Mouse (Mus musculus) macrophage (primary cell): Measurements from ENCODE around the gene Ss18l1. TPM values are rescaled to one million over a fixed set of nuclear protein-coding genes. Genes with fewer than 3 reads are reported as not detected.

Experiments used
- H3K27ac ChIP-seq: fragments of 350-480 bp; formaldehyde crosslinking; 2 replicates; pipeline ENCODE4 v1.9.0; 2021
- H3K36me3 ChIP-seq: fragments of 350-480 bp; formaldehyde crosslinking; 2 replicates; pipeline ENCODE4 v1.9.0; 2021; ENCODE audit errors: inconsistent target
- H3K4me3 ChIP-seq: fragments of 350-480 bp; formaldehyde crosslinking; 2 replicates; pipeline ENCODE4 v1.9.0; 2021; ENCODE audit errors: inconsistent target
- H3K79me2 ChIP-seq: fragments of 350-480 bp; formaldehyde crosslinking; 2 replicates; pipeline ENCODE4 v1.9.0; 2021; ENCODE audit errors: inconsistent target
- WGBS: methylation state at CpG from one replicate; pipeline ENCODE4 v1.1.7; 2026; ENCODE audit warnings: inconsistent platforms; ENCODE audit not compliant: missing documents; 5-methylcytosine and 5-hydroxymethylcytosine counted together
- polyA plus RNA-seq: library from polyadenylated mRNA; stranded (reverse); fragments of 250-400 nt; gene quantifications from 3 replicates; pipeline ENCODE4 v1.2.4, GENCODE M21; 2018; ENCODE audit warnings: inconsistent platforms
- total RNA-seq, 78 experiments: library from RNA; depleted of rRNA; stranded (reverse); fragments of 250-400 nt; gene quantifications; 1 replicate in 9 of 78; 2 replicates in 24 of 78; 3 replicates in 43 of 78; 4 replicates in 2 of 78; pipeline ENCODE4 v1.2.4; 2018; ENCODE audit warnings: inconsistent platforms in 56 of 78

Gene Ss18l1
- 10 to 100 TPM in 11 of 26 experiments, 1 to 10 TPM in 15; 1.5 to 17.5 (median 9.6) TPM for total RNA-seq (2018; cell fraction: chromatin; rRNA removed)
- total RNA-seq (2018; cell fraction: cytosol; rRNA removed) = 1 to 10 TPM in 25 of 26 experiments, under 1 TPM in 1; 0.90 to 3.8 (median 2.9) TPM
- 10 to 100 TPM in 4 of 26 experiments, 1 to 10 TPM in 22; 1.7 to 11.7 (median 6.9) TPM for total RNA-seq (2018; cell fraction: nucleus; rRNA removed)
- 2.0 to 3.1 TPM (median 2.5 TPM) in 3 replicates for polyA plus RNA-seq

DNA sequence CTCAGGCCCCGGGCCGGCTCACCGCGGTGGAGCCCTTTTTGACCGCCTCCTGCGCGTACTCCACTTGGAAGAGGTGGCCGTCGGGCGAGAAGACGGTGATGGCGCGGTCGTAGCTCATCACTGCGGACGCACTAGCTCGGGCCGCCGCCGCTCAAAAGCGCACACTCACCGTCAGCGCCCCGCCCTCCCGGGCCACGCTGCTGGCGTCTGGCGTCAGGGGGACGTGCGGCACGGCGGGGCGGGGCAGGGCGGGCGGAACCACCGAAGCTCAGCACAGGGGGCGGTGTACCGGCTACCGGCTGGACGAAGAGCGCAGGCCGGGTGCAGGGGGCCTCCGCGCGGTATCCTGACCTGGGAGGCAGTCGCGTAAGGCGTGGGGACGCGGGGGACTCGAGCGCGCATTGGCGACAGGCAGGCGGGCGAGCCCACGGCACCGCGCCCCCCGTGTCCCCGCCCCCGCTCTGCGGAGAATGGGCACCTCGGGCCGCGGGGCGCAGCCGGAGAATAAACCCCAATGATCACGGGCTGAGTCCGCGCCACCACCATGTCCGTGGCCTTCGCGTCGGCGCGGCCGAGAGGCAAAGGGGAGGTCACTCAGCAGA, at the start of gene Ss18l1, which contains the start of gene Psma7:
Gene Ss18l1 (plus strand): TSS at position 254 of the 602 bp plus-strand sequence.
Gene Psma7 (minus strand): TSS at position 178 of the 602 bp plus-strand sequence.
- Histone ChIP-seq H3K79me2 (peaks cover 68% of the 10 kb centered on the region), H3K36me3 (peaks cover 17% of the 10 kb centered on the region), H3K27ac (peak within 1 kb of the TSS; percentile 46), H3K4me3 (peak within 1 kb of the TSS; percentile 57)
- WGBS = under 1% methylated on average over 78 of the region's 78 CpGs

DNA sequence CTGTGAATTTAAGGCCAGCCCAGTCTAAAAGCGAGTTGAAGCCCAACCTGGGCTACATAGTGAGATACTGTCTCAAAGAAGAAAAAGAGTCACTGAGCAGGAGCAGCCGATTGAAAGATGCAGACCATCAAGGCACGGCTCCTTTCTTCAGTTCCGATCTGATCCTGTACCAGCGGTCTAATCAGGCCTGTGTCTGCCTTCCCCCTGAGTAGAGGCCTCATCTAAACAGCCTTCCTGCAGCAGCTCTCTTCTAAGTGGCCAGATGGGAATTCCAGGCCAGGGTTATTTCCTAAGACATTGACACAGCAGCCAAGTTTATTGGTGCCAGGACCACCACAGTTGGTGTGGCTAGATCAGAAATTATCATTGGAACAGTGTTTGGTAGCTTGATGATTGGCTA, 49.2 kb upstream of the Ss18l1 start:
- no peak overlapping the region for H3K27ac ChIP-seq
- no peaks in the 10 kb centered on the region for H3K79me2 ChIP-seq
- WGBS = 91% methylated on average over 5 of the region's 5 CpGs
- H3K36me3 ChIP-seq = no peaks in the 10 kb centered on the region
- H3K4me3 ChIP-seq = no peak overlapping the region

DNA sequence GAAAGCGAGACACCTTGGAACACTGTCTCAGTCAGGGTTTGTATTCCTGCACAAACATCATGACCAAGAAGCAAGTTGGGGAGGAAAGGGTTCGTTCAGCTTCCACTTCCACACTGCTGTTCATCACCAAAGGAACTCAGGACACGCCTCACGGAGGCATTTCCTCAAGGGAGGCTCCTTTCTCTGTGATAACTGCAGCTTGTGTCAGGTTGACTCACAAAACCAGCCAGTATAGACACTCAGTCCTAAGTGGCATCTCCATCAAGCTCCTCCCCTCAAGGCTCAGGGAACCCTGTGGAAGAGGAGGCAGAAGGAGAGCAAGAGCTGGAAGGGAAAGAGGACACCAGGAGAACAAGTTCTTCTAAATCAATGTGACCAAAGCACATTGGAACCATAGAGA, 43.9 kb upstream of the Ss18l1 start:
- no peaks in the 10 kb centered on the region for H3K36me3 ChIP-seq
- 85% methylated on average over 4 of the region's 4 CpGs for WGBS
- no peaks in the 10 kb centered on the region for H3K79me2 ChIP-seq
- H3K4me3 ChIP-seq = no peak overlapping the region
- H3K27ac ChIP-seq = no peak overlapping the region

DNA sequence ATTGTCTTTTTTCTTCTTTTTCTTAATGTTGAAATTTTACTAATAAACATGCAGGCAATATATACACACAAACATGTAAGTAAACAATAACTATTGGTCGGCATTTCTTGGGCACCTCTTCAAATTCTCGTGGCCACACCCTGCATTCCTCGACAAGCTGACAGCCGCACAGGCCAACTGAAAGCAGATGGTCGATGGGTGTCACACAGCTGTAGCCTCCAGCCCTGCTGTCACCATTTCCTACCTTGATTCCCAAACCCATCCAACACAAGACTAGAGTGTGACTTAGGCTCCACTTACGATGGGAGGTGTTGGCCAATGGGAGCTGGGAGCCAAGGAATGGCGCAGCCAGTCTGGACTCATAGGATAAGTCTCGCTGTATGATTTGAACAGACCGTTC, 40.7 kb upstream of the Ss18l1 start:
- no peaks in the 10 kb centered on the region for H3K36me3 ChIP-seq
- H3K27ac ChIP-seq = no peak overlapping the region
- WGBS = 90% methylated on average over 9 of the region's 9 CpGs
- H3K79me2 ChIP-seq = no peaks in the 10 kb centered on the region
- H3K4me3 ChIP-seq = no peak overlapping the region

DNA sequence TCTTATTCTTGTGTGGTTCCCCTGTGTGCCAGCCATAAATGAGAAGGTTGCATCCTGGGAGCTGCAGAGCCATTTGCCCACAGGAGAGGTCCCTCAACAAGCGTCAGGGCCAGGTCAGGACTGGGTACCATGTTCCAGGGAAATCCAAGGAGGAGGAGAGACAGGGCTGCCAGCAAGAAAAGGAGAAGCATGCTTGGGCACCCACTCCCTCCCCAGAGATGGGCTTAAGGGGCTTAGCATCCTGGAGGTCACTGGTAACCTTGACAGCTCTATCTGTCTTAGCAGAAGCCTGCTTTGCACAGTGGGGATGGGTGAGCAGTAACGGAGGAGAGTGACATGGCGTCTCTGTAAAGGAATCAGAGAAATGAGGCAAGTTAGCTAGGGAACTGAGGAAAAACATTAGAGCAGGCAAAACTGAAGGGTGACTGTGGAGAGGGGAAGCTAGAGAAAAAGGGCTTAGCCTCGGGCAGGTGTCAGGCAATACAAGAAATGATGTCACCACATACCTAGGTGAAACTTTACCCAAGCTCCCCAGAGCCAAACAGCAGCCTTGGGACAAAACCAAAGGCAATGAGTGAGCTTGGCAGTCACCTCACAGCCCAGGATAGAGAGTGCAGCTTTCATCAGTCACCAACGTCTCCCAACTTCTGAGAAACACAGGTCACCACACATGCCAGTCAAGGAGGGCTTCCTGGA, 36.5 kb upstream of the Ss18l1 start:
- WGBS = 65% methylated on average over 5 of the region's 5 CpGs
- Histone ChIP-seq H3K27ac (no peak overlapping the region), H3K36me3 (no peaks in the 10 kb centered on the region), H3K79me2 (no peaks in the 10 kb centered on the region), H3K4me3 (no peak overlapping the region)

DNA sequence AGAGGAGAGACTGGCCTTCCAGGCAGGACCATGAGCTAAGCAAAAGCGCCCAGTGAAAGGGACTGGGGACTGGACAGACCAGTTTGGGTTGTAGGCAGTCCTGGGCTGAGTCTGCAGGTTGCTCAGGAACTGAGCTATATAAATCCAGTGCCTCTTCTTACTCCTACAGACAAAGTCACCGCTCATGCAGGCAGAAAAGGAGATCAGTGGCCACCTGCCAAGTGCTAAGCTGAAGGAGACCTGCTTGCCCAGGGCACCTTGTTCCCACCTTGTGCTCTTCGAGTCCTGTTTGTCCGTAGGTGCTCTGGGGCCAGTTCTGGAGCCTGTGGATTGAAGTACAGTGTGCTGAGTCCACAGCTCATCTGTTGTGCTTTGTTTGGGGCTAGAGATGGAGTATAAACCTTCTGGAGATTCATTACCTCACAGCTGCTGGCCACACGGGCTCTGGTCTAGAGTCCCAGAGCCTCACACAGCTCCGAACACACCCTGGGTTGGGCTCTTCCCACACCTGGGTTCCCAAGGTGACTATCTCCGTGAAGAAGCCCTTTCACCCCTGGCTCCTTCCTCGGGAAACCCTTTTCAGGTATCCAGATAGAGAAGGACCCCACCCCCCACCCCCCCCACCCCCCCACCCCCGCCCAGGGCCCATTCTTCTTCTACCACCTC, 35.8 kb upstream of the Ss18l1 start:
- H3K36me3 ChIP-seq = no peaks in the 10 kb centered on the region
- no peak overlapping the region for H3K4me3 ChIP-seq
- WGBS = 65% methylated on average over 9 of the region's 9 CpGs
- no peak overlapping the region for H3K27ac ChIP-seq
- no peaks in the 10 kb centered on the region for H3K79me2 ChIP-seq

DNA sequence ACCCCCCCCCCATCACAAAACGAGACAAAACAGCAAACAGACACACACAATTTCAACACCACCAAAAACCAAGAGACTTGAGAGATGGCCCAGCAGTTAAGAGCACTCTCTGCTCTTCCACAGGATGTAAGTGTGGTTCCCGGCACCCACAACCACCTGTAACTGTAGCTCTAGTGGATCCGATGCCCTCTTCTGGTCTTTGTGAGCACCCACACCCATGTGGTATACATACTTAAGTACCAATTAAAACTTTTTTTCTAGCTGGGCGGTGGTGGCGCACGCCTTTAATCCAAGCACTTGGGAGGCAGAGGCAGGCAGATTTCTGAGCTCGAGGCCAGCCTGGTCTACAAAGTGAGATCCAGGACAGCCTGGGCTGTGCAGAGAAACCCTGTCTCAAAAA, 31.6 kb upstream of the Ss18l1 start:
- WGBS = 95% methylated on average over 6 of the region's 7 CpGs
- H3K4me3 ChIP-seq = no peak overlapping the region
- H3K36me3 ChIP-seq = no peaks in the 10 kb centered on the region
- H3K79me2 ChIP-seq = no peaks in the 10 kb centered on the region
- no peak overlapping the region for H3K27ac ChIP-seq

DNA sequence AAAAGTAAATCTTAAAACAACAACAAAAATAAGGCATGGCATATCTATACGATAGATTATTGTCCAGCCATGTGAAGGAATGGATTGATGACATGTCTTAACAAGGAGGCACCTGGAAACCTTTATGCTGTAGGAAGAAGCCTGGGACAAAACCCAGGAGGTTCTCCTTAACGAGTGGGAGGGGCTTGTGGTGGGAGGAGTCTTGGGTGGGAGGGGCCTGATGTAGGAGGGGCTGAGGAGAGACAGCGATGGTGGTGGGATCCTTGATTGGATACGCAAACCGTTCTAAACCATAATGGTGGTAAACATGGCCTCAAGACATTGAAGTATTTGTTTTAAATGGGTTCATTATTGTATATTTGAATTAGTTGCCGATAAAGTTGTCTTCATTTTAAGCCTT, 30.9 kb upstream of the Ss18l1 start:
- 92% methylated on average over 6 of the region's 6 CpGs for WGBS
- Histone ChIP-seq H3K4me3 (no peak overlapping the region), H3K27ac (no peak overlapping the region), H3K36me3 (no peaks in the 10 kb centered on the region), H3K79me2 (no peaks in the 10 kb centered on the region)

DNA sequence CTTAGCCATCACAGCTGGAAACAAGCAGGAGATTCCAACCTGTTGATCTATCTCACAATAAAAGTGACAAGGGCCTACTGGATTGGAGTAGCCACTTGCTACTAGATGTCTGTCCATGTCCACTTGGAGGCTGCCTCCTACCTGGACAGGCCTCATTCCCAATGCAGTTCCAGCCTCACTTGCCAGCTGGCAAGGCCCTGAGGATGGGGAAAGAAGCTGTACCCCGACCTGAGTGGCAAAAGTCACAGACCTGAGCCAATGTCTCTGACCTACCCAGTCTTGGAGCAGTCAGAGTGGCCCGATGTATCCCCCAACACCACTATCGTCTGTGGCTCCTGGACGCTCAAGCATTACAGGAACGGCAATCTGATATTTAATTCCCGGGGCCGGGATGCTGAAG, 28.6 kb upstream of the Ss18l1 start:
- no peaks in the 10 kb centered on the region for H3K79me2 ChIP-seq
- H3K4me3 ChIP-seq = no peak overlapping the region
- no peaks in the 10 kb centered on the region for H3K36me3 ChIP-seq
- 89% methylated on average over 7 of the region's 7 CpGs for WGBS
- no peak overlapping the region for H3K27ac ChIP-seq

DNA sequence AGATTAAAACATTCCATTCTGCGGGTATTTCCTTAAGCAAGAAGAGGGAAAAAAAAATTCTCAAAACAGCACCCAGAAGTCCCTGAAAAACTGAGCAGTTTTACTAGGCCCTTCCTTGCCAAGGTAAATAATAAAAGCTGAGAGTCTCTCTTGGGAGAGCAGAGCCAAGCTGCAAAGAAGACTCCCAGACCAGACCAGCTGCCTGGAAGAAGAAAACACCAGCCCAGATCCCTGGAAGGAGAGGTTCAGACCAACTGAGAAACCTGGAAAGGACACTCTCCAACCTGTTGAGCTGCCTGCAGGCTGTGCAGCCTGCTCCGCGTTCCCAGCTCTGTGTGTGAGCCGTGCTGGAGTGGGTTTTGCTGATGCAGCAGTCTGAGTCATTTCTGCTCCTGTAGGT, 24.7 kb upstream of the Ss18l1 start:
- H3K79me2 ChIP-seq = no peaks in the 10 kb centered on the region
- WGBS = 94% methylated on average over 4 of the region's 4 CpGs
- H3K27ac ChIP-seq = no peak overlapping the region
- no peak overlapping the region for H3K4me3 ChIP-seq
- no peaks in the 10 kb centered on the region for H3K36me3 ChIP-seq

DNA sequence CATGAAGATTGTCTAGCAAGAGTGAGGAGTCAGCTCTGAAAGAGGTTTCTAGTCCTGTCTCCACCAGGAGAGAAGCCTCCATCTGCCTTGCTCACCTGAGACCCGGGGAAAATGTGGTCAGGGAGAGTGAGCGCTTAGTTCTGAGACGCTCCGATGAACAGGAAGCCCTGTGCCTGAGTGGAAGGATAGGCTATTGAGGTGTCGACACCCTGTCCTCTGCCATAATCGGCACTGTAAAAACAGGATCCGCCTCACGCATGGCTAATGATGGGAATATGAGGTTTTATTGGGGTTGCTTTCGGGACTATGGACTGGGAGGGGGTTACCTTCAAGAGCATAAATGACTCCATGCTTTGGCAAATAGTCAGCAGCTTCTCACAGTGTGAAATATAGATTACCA, 23.7 kb upstream of the Ss18l1 start:
- Histone ChIP-seq H3K4me3 (no peak overlapping the region), H3K27ac (no peak overlapping the region), H3K36me3 (no peaks in the 10 kb centered on the region), H3K79me2 (no peaks in the 10 kb centered on the region)
- WGBS = 82% methylated on average over 8 of the region's 9 CpGs

DNA sequence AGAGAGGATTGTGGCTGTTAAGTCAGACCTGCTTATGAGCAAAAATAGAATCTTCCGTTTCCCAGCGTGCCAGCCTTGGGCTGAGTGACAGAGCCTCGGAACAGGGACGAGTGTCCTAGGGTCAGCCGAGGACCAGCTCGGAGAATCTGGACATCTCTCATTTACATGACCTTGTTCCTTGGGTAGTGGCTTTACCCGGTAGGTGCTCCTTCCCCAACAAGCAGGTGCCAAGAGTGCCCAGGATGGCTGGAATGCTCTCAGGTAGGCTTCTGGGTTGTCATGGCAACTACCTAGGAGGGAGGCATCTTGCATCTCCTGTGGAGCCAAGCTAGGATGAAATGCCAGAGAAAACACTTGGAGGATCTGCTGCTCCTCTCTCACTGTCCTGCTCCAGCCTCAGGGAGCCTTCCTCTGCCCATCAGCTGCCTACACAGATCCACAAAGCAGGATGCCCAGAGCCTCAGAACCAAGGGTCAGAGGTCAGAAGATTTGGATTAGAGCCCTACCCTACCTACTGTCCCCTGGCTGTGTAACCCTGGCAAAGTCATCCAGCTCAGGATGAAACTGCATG, 22.1 kb upstream of the Ss18l1 start:
- H3K79me2 ChIP-seq = no peaks in the 10 kb centered on the region
- H3K36me3 ChIP-seq = no peaks in the 10 kb centered on the region
- H3K27ac ChIP-seq = no peak overlapping the region
- no peak overlapping the region for H3K4me3 ChIP-seq
- 94% methylated on average over 7 of the region's 7 CpGs for WGBS

DNA sequence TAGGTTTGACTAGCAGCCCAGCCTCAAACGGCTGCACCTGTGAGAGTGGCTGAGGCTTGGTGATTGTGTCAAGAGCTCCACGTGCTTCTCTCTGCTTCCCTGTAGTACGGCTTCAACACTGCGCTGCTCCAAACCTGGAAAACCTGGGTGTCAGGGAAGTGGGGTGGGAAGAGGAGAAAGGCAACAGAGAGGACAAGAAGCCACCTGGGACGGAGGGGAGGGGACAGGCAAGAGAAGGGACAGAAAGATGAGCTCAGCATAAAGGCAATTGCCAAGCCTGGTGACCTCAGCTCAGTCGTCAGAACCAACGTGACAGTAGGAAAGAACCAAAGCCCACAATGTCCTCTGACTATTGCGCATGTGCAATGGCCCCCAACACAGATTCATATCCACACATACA, 21.4 kb upstream of the Ss18l1 start:
- peaks cover 5% of the 10 kb centered on the region; the same call in 1 of the 2 replicates for H3K79me2 ChIP-seq

DNA sequence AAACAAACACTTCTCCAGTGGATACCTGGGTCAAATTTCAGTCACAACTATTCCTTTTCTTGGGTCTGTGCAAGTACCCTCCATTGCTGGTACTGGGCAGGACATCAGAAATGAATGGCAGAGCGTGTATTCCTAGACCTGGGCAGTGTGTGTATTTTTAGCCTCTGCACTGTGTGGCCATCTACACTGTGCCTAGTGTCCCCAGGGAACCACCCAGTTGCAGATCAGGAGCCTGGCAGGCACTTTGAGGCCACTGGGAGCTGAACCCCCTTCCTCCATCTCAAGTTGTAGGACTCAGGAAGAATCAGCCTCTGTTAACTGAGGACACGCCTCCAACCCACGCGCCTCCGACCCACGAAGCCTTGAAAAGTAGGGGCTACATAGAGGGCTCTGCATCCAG, 19.6 kb upstream of the Ss18l1 start:
- Histone ChIP-seq H3K79me2 (peaks cover 22% of the 10 kb centered on the region; the same call in 1 of the 2 replicates), H3K36me3 (no peaks in the 10 kb centered on the region), H3K27ac (no peak overlapping the region), H3K4me3 (no peak overlapping the region)
- 90% methylated on average over 2 of the region's 6 CpGs for WGBS

More for the DNA sequence above, 21.4 kb upstream of the Ss18l1 start:
- H3K36me3 ChIP-seq = no peaks in the 10 kb centered on the region
- WGBS = 73% methylated on average over 7 of the region's 8 CpGs
- no peak overlapping the region for H3K27ac ChIP-seq
- no peak overlapping the region for H3K4me3 ChIP-seq
